Mouse (Mus musculus) kidney, adult 2 months (tissue): ENCODE data around the gene Acvr1b.

Experiments used
- CTCF ChIP-seq: fragments of 200-500 bp; conservative IDR thresholded peaks from 2 replicates; pipeline ENCODE4 v1.5.1; 2011; ENCODE audit warnings: low read depth, mild to moderate bottlenecking, control low read depth, low read length, moderate library complexity, mixed read lengths; ENCODE audit not compliant: insufficient read depth, insufficient read length
- POLR2A ChIP-seq: fragments of 200-500 bp; IDR thresholded peaks from one replicate; pipeline ENCODE4 v1.6.1; 2011; ENCODE audit warnings: low read depth, low read length, control low read depth

- TF ChIP-seq CTCF (no peak), POLR2A (no peak)
Measured at GRCm38 (mm10) chr15:101169910-101170309, 4.0 kb upstream of the Acvr1b start.
